Mouse (Mus musculus) spleen, postnatal 14 days (tissue): ENCODE results near the gene Siae.

Experiments
- DNase-seq, 2 experiments: peaks; one replicate each; pipeline ENCODE4 v3.0.0; 2021 to 2022; ENCODE audit warnings: low spot score in 2 of 2

Gene Siae

DNA sequence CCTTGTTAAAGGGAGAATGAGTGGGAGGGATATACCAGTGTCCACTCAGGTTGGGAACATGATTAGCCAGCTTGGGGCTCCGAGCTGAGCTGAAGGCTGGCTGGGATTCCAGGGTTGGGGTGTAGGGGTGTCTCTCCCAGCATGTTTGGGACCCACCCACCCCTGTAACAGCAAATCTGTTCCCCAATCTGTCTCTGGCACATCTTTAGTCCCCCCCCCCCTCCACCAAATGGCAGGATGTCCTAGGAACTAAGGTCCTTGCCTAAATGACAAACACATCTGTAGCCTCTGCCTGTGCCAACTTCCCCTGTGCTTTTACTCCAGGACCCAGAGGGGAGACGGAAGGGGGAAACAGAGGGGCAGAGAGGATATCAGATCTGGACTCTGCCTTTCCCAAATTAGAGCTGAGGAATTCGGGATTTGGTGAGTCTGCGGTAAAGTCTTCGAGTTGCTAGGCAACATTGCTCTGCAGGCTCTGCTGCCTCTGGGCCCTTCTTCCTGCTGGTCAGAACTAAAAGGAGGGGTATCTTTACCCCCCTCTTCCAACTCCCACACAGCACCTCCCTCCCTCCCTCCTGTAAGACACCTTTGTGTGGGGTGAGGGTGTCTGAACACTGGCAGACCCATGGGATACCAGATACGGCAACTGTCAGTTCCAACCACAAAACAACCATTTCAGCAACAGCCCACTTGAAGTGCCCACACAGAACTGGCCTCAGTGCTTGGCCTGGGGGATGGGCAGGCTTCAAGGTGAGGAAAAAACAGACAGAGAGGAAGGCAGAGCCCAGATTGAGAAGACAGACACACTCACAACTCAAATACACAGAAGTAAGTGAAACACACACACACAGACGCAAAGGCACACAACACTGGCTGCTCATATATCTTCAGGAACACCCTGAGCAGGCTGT is at the start of gene Siae:
Gene Siae, plus strand, starts transcription at position 861 of the 911 bp plus-strand sequence.
- DNase-seq: no peak

DNA sequence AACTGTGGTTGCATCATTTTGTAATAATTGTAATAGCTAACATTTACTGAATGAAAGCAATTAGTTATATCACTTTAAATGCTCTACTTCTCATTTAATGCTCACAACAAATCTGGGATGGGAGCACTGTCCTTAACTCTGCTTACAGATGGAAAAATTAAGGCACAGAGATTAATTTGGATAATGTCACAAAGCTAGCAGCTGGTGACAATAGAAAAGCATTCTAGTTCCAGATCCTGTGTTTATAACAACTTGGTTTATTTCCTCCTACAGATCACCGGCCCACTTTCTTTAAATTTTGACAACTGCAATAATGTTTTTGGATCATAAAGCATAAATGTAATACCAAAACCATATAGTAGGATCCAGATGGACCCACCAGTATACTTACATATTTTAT is 49.5 kb upstream of the Siae start:
- DNase-seq: no peak

DNA sequence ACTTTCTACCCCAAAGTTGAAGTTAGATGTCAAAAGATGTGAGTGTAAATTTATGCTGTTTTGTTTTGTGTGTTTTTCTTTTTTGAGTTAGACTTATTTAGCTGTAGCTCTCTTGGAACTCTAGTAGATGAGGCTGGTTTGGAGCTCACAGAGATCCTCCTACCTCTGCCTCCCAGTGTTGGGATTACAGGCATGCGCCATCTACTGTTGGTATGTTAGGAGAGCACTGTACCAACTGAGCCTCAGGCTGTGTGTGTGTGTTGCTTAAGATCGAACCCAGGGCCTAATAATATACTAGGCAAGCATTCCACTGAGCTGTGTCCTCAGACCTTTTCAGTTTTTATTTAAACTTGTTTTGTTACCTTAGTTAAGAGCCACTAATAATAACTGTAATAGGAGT is 43.4 kb upstream of the Siae start:
- no peak for DNase-seq

DNA sequence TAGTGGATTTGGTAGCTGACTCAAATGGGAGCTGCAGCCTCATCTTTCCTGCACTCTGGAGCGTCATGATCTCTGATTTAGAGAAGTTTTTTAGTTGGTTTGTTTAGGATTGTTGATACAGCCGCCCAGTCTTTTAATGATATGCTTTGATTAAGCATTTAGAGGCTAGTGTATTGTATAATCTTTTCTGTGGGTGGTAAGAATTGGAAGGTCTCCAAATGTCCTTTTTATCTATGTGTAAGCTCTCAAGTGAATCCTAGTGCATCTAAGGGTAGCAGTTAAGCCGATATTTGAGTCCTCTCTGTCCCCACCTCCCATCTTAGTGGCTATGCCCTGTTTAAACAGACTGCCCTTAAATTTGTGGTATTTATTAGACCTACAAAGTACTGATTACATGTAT is 41.0 kb upstream of the Siae start:
- no peak for DNase-seq

DNA sequence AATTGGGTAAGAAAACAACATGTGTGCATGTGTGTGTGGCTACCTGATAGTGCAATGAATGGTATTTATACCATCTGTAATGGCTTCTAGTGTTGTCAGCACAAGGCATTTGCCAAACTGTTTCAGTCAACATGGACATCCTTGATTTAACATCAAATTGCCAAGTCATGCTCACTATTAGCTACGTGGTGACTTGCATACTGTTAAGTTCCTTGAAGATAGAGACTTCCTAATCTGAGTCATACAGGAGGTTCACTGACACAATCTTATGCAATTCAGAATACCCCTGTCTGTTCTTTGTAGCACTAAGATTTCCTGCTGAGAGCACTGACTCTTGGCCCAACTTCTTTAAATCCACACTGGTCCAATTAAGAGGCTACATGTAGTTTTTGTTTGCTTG is 38.0 kb upstream of the Siae start:
- no peak for DNase-seq

DNA sequence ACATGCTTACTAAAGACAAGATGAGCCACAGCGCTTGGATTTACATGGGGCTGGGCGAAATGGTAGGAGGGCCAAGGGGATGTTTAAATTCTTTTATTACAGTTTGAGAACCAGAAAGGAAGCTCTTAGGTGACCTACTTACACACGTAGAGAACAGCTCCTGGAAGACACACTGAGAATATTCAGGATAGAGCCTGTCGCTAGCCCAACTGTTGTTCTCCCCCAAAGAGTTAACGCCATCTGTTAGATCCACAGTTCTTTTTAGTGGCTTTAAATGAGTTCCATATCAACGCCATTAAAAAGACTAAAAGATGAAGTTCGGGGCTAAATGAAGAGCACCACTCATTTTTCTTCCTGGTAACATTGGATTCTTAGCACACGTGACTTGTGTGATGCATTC is 36.5 kb upstream of the Siae start:
- no peak for DNase-seq

DNA sequence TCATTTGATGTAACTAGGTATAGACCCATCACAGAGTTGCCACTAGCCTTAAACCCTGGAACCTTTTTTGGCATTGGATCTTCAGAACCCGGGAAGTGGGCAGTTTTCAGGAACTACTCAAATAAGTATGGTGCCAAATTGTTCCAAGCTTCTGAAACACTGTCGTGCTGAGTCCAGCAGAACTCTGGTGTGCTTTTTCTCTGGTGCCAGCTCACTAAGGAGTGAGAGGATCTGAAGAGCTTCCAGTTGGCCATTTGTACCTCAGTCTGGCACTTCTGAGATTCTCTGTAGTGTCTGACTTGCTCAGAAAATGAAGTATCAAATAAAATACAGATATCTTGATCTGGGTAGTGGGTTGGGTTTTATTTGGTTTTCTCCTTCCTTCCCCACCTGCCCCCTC is 35.5 kb upstream of the Siae start:
- DNase-seq: no peak

DNA sequence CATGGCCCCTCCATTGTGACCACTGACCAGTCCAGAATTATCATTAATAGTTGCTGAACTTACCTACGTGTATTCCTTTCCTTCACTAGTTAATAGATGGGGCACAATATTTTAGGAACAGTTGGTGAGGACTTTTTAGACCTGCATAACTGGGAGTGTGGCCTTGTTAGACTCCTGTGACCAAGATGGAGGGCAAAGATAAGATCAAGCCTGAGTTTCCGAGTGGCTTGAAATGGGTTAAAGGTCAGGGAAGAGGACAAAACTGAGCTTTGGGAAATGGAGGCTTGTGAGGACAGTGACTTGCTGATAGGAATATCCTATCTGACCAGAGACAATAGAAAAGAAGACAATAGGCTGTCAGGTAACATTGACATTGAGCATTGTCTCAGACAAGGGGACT is 30.0 kb upstream of the Siae start:
- DNase-seq: no peak

DNA sequence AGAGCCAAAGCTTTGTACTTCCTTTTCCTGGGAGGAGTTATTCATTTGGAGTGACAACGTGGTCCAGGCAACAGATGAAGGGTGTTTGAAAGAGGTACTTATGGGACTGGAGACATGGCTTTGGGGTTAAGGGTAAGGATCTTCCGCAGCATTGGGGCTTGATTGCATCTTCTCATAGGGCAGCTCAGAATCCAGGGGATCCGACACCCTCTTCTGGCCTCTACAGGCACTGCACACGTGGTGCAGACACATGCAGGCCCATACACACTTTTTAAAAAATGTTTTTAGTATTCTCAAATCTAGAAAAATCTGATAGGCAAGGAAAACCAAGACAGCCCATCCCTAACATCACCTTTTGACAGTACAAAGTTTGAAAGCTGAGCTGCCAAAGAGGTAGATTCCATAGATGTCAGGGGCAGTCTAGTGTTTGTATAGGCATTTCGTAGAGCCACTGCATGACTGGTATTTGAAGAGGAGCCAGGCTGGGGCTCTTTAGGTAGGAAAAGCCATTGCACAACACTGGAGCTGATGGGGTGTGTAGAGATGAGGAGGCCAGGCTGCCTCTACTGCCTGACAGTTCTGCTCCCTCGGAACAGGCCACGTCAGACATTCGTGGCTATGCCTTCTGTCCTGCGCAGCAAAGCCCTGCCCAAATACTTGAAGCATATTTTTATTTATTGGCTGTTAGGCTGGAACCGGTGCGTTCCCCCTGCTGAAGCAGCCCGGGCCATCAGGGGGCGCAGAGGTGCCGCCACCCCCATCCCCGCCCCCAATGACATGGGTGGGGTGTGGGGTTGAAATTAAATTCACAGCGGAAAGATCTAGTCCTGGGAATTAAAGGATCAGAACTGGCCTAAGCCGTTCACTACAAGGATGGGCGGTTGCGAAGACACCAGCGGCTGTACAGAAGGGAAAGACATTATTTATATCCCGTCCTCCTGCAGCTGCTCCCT is 28.8 kb upstream of the Siae start:
- DNase-seq: no peak

DNA sequence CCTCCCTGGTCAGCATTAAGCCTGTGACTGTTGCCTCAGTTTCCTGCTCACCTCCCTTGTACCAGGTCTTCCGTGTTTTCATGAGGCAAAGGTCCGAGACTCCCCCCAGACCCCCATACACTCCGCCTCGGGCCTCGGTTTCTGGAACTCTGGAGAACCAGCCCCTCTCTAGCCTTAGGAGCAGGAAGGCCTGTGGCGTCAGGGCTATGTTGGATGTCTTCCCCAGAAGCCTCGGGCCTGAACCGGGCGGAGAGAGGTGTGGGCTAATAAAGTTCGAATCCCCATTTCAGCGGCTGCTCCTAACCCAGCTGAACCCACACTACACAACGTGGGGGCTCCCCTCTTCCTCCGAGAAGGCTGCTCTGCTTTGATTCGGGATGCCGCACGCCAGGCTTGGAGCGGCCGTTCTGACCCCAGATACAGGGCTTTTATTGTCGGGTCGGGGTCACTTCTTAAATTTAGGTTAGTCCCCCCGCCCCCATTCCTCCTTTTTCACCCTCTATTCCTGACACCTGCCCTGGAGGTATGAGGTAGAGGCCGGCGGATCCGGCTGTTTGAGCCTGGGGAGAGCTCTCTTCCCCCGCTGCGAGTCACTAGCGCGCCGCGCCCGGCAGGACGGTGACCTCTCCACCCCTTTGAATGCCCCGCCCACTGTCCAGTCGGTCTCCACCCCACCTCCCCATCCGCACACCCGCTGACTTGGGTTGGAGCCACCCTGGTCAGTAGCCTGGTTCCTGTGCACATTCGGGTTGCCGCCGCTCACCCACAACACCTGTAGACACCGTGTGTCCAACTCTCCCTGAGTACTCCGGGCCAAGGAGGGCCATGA is 27.9 kb upstream of the Siae start, which contains the start of gene Esam:
Gene Esam, plus strand, starts transcription at position 683 of the 829 bp plus-strand sequence.
- DNase-seq: no peak

DNA sequence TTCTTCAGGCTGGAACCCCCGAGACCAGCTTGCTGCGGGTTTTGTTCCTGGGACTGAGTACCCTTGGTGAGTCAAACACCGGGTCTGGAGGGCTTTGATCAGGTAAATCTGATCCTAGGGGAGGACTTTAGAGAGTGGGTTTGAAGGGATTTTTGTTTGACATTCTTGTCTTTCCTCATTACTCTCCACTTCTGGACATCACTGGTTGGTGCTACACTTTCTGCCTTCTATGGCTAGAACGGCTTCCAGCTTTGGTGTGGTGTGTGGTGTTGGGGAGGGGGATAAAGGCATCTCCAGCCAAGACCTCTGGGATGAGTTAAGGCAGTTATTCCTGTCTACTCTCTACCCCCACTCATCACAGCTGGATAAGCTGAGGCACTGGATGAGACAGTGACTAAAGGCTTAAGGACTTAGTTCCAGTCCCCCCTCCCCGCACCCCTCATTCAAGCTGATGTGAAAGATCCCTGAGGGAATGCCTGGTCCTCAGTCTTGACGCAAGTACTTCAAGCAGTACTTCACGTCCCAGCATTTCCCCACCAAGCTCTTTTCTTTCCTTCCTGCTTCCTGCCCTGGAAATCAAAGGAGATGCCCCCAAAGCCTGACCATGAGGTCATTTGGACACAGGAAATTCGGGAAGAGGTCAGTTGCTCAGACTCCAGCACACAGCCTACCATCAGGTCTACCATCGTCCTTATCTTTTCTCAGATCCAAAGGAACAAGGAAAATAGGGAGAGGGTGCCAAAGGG is 27.1 kb upstream of the Siae start:
- no peak for DNase-seq

DNA sequence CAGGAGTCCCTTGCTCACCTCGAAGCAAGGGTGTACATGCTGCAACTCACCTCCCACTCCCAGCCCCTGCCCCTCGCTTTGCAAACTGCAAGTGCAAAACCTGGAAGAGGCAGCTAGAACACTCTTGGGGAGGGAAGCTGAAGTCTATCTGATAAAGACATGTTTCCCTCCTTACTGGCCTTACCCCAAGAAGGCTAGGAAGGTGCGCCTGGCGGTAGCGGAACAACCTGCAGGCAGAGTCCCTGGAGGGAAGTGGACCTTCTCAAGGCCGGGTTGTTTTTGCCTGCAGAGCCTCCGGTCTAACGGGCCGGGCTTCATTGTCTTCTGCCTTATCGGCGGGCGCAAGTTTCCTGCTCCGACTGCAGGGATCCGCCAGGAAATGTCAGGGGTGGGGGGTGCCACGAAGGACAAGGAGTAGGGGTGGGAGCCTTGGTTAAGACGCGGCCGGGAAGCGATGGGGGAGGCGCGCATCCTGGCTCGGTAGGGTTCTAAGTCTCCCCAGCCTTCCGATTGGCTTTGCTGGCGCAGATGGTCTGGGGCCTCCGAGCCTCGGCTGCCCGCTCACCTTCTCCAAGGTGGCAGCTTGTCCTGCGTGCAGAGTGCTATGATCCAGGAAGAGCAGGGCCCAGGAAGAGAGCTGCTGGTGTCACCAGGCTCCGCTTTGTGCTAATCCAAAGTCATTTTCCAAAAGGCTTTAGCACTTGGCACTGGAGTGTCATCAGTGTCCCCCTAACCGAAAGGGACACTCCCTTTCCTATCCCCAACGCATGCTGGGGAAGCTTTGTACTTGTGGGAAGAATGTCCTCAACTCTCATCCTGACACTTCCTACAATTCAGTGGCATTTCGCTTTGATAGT is 25.2 kb upstream of the Siae start:
- DNase-seq: peak in 1 of 2 experiments; percentile 12

DNA sequence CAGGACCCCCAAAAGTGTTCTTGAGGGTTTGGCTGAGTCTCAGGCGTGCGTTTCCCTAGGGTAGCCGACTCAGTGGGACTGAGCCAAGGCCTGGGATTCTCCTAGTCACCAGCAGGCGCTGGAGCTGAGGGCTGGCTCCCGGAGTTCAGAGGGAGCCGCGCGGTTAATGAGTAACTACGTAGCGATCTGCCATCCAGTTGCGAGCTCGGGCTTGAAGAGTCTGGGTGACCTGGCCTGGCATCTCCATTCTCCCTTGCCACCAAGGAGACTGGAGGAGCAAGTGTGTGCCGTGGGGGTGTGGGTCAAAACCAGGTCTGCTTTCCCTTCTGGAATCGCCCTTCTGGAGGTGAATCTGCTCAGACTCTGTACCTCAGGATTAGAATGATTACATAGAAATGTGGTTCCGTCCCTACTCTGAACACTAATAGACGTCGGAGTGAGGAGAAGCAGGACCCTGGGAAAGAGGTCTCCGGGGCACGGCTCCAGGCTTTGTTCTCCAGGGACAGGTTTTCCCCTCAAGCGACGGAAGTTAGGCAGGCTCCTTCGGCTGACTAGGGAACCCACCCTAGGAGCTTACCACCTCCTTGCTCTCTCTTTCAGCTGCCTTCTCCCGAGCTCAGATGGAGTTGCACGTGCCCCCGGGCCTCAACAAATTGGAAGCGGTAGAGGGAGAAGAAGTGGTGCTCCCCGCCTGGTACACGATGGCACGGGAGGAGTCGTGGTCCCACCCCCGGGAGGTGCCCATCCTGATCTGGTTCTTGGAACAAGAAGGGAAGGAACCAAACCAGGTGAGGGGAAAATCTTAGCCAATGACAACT is 24.4 kb upstream of the Siae start:
- no peak for DNase-seq

DNA sequence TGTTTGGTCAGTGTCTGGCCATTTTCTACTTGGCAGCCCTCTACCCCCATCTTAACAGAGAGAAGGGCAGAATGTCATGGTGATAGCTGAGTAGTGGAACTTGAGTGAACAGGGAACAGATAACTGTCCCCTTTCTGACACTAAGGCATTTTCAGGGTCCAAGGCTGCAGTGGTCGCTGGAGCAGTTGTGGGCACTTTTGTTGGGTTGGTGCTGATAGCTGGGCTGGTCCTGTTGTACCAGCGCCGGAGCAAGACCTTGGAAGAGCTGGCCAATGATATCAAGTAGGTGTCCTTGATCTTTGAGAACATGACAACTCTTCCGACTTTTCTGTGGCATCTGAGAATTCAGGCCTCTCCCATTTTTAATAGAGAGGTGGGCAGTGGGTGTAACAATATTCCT is 18.6 kb upstream of the Siae start:
- DNase-seq: no peak

DNA sequence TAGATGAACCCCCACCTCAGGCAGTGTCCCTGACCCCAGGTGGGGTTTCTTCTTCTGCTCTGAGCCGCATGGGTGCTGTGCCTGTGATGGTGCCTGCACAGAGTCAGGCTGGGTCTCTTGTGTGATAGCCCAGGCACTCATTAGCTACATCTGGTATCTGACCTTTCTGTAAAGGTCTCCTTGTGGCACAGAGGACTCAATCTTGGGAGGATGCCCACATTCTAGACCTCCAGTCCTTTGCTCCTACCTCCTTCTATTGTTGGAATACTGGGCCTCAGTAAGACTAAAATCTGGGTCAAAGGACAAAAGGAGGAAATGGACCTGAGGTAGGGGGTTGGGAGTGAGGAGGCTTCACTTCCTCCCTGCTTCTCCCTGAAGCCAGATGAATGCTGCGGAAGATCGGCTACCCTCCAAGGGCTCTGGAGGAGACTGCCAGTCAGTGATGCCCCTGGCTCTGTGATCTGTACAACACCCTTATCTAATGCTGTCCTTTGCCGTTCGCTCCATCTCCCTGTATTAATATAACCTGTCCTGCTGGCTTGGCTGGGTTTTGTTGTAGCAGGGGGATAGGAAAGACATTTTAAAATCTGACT is 17.7 kb upstream of the Siae start:
- no peak for DNase-seq

DNA sequence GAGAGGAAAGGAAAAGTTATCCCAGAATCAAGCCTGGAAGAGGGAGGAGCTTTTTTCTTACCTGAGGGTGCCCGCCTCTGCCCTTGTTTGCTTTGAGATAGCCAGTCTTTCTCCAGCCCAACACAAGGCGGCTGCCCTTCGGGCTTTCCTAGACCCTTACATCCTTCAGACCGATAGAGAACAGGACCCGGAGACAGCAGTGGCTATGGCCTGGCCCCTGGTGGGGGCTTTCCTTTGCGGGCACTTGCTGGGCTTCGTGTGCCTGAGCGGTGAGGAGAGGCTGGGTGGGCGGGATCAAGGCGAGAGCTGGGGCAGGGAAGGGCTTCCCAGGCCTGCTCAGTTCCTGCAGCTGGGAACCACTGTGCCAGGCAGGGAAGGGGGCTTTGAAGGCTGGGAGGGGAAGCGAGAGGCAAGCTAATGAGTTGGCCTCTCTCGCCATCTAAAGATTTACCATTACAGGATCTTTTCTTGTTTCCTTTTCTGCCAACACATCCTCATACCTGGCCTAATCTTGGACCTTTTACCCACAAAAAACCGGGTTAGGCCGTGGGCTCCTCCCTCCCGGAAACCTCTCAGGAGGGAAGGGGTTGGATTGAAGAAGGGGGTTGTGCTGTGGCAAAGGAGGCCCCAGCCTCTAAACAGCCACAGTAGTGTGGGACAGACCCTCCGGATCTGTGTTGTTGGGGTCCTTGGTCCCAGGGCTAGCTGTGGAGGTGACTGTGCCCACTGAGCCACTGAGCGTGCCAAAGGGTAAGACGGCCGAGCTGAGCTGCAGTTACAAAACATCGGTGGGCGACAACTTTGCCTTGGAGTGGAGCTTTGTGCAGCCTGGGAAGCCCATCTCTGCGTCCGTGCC is 16.1 kb upstream of the Siae start, which contains the start of gene Vsig2:
Gene Vsig2, plus strand, starts transcription at position 86 of the 856 bp plus-strand sequence.
- no peak for DNase-seq

DNA sequence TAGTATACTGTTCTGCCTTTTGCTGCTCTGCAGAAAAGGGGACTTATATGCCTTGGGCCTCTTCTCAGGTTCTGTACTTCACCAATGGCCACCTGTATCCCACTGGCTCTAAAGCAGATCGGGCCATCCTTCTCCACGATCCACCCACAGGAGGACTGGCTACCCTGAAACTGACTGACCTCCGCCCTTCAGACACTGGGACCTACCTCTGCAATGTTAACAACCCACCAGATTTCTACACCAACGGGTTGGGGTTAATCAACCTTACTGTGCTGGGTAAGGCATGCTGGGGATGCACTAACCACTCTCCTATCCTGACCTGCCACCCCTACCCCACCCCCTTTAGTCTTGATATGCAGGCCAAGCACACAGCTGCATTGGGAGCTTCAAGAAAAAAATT is 15.3 kb upstream of the Siae start:
- DNase-seq: no peak
